Mouse (Mus musculus) heart, adult 11 months (tissue): ENCODE data around the gene Olfr1442.
"Not testable (repeated sequence)": the region's sequence is repeated elsewhere in the genome, so short reads cannot be mapped to it uniquely, and the experiment has no call there.

Experiments
- DNase-seq: peaks from one replicate; pipeline ENCODE4 v3.0.0; 2022

The Olfr1442 gene

GRCm38 (mm10) chr19:12670139-12670538 is at the start of gene Olfr1442:
Olfr1442 (plus strand) TSS chr19:12670439.
- no peak for DNase-seq

GRCm38 (mm10) chr19:12633176-12633575 is 37.1 kb upstream of the Olfr1442 start, which contains the start of gene Glyat:
Glyat (plus strand) TSS chr19:12633308.
- no peak for DNase-seq

- no peak for DNase-seq
These were observed 36.0 kb upstream of the Olfr1442 start for GRCm38 (mm10) chr19:12634259-12634658.

- DNase-seq = no peak
These were observed 35.3 kb upstream of the Olfr1442 start for GRCm38 (mm10) chr19:12634963-12635362.

GRCm38 (mm10) chr19:12636863-12637262 is 33.4 kb upstream of the Olfr1442 start:
- DNase-seq = no peak

GRCm38 (mm10) chr19:12638049-12638448 is 32.2 kb upstream of the Olfr1442 start:
- DNase-seq = no peak

GRCm38 (mm10) chr19:12649511-12649910 is 20.7 kb upstream of the Olfr1442 start:
- DNase-seq = no peak

- no peak for DNase-seq
These were observed 4.1 kb upstream of the Olfr1442 start for GRCm38 (mm10) chr19:12666156-12666555.

GRCm38 (mm10) chr19:12668601-12669000 is 1.6 kb upstream of the Olfr1442 start:
- not testable (repeated sequence) for DNase-seq

- DNase-seq = no peak
These were observed 812 bp downstream of the Olfr1442 start for GRCm38 (mm10) chr19:12671051-12671450.

GRCm38 (mm10) chr19:12677812-12678211 is 7.6 kb downstream of the Olfr1442 start, which contains the start of gene Olfr1443:
Olfr1443 (plus strand) TSS chr19:12678112.
- DNase-seq = no peak

GRCm38 (mm10) chr19:12684638-12685037 is 14.4 kb downstream of the Olfr1442 start:
- DNase-seq = no peak

GRCm38 (mm10) chr19:12685231-12685630 is 15.0 kb downstream of the Olfr1442 start:
- DNase-seq = no peak

GRCm38 (mm10) chr19:12695590-12695989 is 25.4 kb downstream of the Olfr1442 start, which contains the start of gene Keg1:
Keg1 (plus strand) TSS chr19:12695786.
- no peak for DNase-seq

- DNase-seq = no peak
These were observed 26.0 kb downstream of the Olfr1442 start for GRCm38 (mm10) chr19:12696221-12696620.

GRCm38 (mm10) chr19:12708458-12708857 is 38.2 kb downstream of the Olfr1442 start:
- DNase-seq = no peak

- DNase-seq = no peak
These were observed 38.7 kb downstream of the Olfr1442 start for GRCm38 (mm10) chr19:12708986-12709385.

GRCm38 (mm10) chr19:12719189-12719588 is 49.0 kb downstream of the Olfr1442 start:
- no peak for DNase-seq

- no peak for DNase-seq
These were observed 50.2 kb downstream of the Olfr1442 start for GRCm38 (mm10) chr19:12720463-12720862.

GRCm38 (mm10) chr19:12720919-12721318 is 50.7 kb downstream of the Olfr1442 start:
- not testable (repeated sequence) for DNase-seq

GRCm38 (mm10) chr19:12721596-12721995 is 51.4 kb downstream of the Olfr1442 start:
- not testable (repeated sequence) for DNase-seq

GRCm38 (mm10) chr19:12722308-12722707 is 52.1 kb downstream of the Olfr1442 start:
- DNase-seq = no peak

GRCm38 (mm10) chr19:12725851-12726250 is 55.6 kb downstream of the Olfr1442 start:
- DNase-seq = no peak
